Mouse (Mus musculus): ENCODE measurements at regions not wholly inside any gene's neighbourhood (a gene's known extent, or its start where the extent isn't known, plus 50 kb on each side); places are given as distances from the start of the nearest gene placed in this dataset.

DNA sequence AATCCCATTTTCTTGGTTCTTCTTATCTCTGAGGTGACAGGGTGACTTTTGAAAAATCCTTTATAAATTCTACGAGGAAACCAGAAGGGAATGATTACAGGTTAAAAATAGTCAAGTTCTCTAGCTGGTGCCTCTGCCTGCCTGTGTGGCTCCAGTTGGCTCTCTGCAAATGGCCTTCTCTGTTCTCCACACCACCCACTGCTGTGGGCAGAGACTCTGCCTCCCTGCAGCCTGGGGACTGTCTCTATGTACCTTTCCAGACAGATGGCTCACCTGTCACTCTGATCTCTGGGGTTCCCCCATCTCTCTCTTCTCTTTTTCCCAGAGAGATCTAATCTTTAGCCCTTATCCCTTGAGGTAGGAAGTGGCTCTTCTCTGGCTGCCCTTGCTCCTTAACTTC lies 302.2 kb upstream of the Myt1l start:
- TF ChIP-seq POLR2A (IDR thresholded peaks at IDR 0.05; ENCODE audit: low read depth, low read length) = no peak
- no peak for TF ChIP-seq CTCF (IDR thresholded peaks at IDR 0.05; ENCODE audit: borderline replicate concordance, insufficient read depth, low read length)
- Histone ChIP-seq H3K4me3 (ENCODE audit: insufficient read depth, low read length) (no peak overlapping the region), H3K4me1 (ENCODE audit: control insufficient read depth, insufficient read depth, low read length) (no peaks in the 10 kb centered on the region), H3K27ac (ENCODE audit: insufficient read depth, low read length) (no peak overlapping the region)

DNA sequence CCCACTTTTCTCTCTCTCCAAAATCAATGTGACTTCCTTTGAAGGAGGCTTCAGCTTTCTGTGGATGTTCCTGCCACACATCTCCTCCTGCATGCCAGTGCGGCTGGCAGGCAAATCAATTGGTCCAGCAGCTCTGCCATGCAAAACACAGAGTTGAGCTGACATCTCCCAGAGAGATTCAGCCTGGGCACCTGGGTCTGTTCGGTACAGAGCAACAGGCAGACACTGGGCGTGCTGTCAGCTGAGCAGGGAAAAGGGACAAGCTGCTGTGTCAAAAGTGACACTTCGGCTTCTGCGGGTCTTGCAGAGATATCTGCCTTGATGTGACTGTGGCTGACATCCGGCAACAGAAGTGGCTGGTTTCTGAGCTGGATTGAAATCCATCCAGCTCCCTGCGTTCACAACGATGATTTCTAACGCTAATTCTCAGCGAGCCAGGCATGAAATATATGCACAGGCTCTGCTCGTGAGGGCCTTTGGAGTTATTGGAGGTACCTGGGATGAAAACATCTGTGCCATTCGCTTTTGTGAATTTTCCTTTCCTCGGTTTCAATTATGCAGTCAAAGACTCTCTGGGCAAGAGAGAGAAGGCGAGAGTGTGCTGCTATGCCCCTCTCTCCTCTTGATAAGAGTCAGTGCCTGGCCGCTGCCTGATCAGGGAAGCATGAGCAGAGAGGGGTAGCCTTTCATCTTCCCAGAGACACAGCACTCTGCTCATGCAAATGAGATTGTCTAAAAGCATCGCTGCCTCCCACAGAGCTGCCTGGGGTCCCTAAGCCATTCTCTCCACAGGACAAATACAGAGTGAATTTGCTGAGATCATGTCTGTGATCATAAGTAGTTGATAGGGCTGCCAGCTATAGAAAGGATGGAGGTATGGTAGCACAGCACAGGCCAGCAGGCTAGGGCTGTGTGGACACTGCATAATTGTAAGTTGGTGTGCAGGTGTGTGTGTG lies 295.4 kb upstream of the Myt1l start:
- Histone ChIP-seq H3K27ac (ENCODE audit: insufficient read depth, low read length) (no peak overlapping the region), H3K4me1 (ENCODE audit: control insufficient read depth, insufficient read depth, low read length) (no peaks in the 10 kb centered on the region), H3K4me3 (ENCODE audit: insufficient read depth, low read length) (no peak overlapping the region)
- TF ChIP-seq CTCF (IDR thresholded peaks at IDR 0.05; ENCODE audit: borderline replicate concordance, insufficient read depth, low read length) = no peak
- no peak for TF ChIP-seq POLR2A (IDR thresholded peaks at IDR 0.05; ENCODE audit: low read depth, low read length)

DNA sequence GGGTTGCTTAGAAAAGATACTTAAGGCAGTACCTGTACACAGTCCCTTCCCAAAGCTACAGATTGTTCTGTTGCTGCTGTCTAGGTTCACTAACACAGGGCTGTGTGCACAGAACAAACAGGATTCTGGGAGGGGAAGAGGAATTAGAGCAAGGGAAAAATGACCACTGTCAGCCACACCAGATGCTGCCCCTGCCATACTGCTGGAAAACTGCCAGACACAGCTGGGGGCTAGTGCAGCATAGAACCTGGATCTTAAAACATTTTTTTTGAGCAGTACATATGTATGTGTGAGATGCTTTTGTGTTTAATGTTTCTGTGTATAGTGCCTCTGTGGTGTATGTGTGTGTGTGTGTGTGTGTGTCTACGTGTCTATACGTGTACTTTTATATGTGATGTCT lies 291.7 kb upstream of the Myt1l start:
- Histone ChIP-seq H3K27ac (ENCODE audit: insufficient read depth, low read length) (no peak overlapping the region), H3K4me3 (ENCODE audit: insufficient read depth, low read length) (no peak overlapping the region), H3K4me1 (ENCODE audit: control insufficient read depth, insufficient read depth, low read length) (no peaks in the 10 kb centered on the region)
- TF ChIP-seq POLR2A (IDR thresholded peaks at IDR 0.05; ENCODE audit: low read depth, low read length) = no peak

DNA sequence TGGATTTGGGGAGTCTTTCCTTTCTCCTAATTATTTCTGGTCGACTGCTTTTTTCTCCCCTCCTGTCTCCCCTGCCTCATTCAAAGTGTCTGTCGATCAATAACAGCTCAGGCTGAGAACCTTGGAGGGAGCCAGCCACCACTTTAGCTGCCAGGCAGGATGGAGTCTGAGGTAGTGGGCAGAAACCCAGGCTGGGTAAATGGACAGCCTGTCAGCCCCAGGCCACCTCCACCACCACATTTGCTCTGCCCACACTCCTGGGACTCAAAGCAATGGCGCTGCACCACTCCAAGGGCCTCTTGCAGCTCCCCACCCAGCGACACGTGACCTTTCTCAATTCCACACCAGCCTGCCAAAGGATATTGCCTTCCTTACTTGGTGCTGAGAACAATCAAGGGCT lies 290.7 kb upstream of the Myt1l start:
- no peak overlapping the region for H3K27ac ChIP-seq (ENCODE audit: insufficient read depth, low read length)
- no peak overlapping the region for H3K4me3 ChIP-seq (ENCODE audit: insufficient read depth, low read length)
- TF ChIP-seq CTCF (IDR thresholded peaks at IDR 0.05; ENCODE audit: borderline replicate concordance, insufficient read depth, low read length) (no peak), POLR2A (IDR thresholded peaks at IDR 0.05; ENCODE audit: low read depth, low read length) (no peak)
- H3K4me1 ChIP-seq (ENCODE audit: control insufficient read depth, insufficient read depth, low read length) = no peaks in the 10 kb centered on the region

DNA sequence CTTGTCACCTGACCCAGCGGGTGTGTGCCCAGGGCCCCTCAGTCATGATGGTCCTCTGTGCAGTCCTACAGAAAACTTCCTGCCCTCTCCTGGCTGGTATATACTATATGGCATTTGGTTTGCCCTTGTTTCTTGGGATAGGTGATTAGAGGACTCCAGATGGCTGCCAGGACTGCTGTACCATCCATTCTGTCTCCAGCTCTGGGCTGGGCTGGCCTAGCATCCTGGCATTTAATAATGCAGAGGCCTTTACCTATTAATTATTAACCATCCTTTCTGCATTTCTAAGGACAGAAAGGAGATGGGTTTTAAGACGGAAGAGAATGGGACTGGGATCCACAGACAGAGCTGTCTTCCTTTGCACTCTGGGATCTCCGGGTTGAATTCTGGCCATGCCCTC lies 288.7 kb upstream of the Myt1l start:
- Histone ChIP-seq H3K4me1 (ENCODE audit: control insufficient read depth, insufficient read depth, low read length) (no peaks in the 10 kb centered on the region), H3K4me3 (ENCODE audit: insufficient read depth, low read length) (no peak overlapping the region), H3K27ac (ENCODE audit: insufficient read depth, low read length) (no peak overlapping the region)
- TF ChIP-seq POLR2A (IDR thresholded peaks at IDR 0.05; ENCODE audit: low read depth, low read length) (no peak), CTCF (IDR thresholded peaks at IDR 0.05; ENCODE audit: borderline replicate concordance, insufficient read depth, low read length) (no peak)

DNA sequence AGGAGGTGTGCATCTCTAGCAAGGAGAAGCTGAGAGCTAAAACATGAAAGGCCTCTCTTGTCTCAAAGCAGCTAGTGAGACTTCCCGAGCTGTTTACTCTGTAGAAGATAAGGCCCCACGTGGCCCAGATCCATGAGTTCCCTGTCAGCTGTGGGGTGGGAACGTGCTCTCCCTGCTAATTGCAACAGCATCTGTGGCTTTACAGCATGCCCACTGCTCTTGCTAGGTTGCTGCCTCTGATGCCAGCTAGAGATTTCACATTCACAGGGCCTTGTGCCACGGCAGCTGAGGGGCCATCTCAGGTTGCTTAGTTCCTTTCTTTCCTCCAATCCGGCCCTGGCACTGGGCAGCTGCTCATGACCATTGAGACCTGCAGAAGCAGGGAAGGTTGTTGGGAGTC lies 288.2 kb upstream of the Myt1l start:
- no peak overlapping the region for H3K27ac ChIP-seq (ENCODE audit: insufficient read depth, low read length)
- TF ChIP-seq CTCF (IDR thresholded peaks at IDR 0.05; ENCODE audit: borderline replicate concordance, insufficient read depth, low read length) (no peak), POLR2A (IDR thresholded peaks at IDR 0.05; ENCODE audit: low read depth, low read length) (no peak)
- no peak overlapping the region for H3K4me3 ChIP-seq (ENCODE audit: insufficient read depth, low read length)
- no peaks in the 10 kb centered on the region for H3K4me1 ChIP-seq (ENCODE audit: control insufficient read depth, insufficient read depth, low read length)

DNA sequence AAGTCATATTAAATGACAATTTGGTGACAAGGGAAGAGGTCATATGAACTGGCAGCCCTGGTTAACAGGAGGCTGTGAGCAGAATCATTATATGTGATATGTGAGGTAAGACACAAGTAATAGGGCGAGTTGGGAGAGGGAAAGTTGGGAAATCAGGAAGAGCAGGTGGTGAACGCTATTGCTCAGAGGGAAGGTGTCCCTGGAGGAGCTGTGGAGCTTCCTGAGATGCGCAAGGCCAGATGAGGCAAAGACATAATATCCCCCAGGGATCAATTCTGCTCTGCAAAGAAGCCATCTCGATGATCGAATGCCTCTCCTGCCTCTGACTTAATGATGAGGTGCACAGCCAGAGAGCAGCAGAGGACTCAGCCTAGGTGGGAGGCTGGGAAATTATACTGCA lies 285.1 kb upstream of the Myt1l start:
- TF ChIP-seq CTCF (IDR thresholded peaks at IDR 0.05; ENCODE audit: borderline replicate concordance, insufficient read depth, low read length) (no peak), POLR2A (IDR thresholded peaks at IDR 0.05; ENCODE audit: low read depth, low read length) (no peak)
- H3K27ac ChIP-seq (ENCODE audit: insufficient read depth, low read length) = no peak overlapping the region
- no peaks in the 10 kb centered on the region for H3K4me1 ChIP-seq (ENCODE audit: control insufficient read depth, insufficient read depth, low read length)
- no peak overlapping the region for H3K4me3 ChIP-seq (ENCODE audit: insufficient read depth, low read length)

DNA sequence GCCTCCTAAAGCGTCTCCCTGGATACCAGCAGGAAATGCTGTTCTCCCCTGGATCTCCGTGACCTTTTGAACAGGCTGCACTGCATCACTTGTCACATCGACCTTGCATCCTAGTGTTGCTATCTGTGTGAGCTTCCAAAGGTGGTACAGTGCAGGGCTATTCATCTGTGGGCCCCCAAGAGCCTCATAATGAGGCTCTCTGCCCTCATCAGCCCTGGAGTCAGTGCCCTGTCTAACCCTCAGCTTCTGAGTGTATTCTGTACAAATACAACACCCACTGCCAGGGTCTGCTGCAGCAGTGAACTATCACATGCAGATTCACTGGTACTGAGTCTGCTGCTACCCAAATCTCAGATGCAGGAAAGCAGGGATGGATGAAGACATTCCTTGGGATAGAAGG lies 282.1 kb upstream of the Myt1l start:
- Histone ChIP-seq H3K4me3 (ENCODE audit: insufficient read depth, low read length) (no peak overlapping the region), H3K27ac (ENCODE audit: insufficient read depth, low read length) (no peak overlapping the region), H3K4me1 (ENCODE audit: control insufficient read depth, insufficient read depth, low read length) (no peaks in the 10 kb centered on the region)
- TF ChIP-seq POLR2A (IDR thresholded peaks at IDR 0.05; ENCODE audit: low read depth, low read length) (no peak), CTCF (IDR thresholded peaks at IDR 0.05; ENCODE audit: borderline replicate concordance, insufficient read depth, low read length) (no peak)

DNA sequence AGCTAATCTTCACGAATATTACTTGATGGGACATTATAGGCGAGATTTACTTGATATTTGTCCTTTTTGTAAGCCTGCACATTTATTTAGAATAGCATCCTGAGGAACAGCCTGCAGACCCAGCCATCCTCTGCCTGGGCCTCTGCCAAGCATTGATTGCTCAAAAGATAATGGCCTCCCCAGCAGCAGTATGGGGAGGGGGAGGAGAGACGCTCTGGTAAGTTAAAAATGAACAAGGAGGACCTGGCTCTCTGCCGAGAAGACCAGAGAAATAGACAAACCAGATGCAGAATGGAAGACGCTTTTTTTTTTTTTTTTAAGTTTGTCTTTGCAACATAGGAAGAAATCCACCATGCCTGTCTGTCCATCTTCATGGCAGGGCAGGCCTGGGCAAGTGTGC lies 280.8 kb upstream of the Myt1l start:
- Histone ChIP-seq H3K4me1 (ENCODE audit: control insufficient read depth, insufficient read depth, low read length) (no peaks in the 10 kb centered on the region), H3K27ac (ENCODE audit: insufficient read depth, low read length) (no peak overlapping the region), H3K4me3 (ENCODE audit: insufficient read depth, low read length) (no peak overlapping the region)
- no peak for TF ChIP-seq CTCF (IDR thresholded peaks at IDR 0.05; ENCODE audit: borderline replicate concordance, insufficient read depth, low read length)

DNA sequence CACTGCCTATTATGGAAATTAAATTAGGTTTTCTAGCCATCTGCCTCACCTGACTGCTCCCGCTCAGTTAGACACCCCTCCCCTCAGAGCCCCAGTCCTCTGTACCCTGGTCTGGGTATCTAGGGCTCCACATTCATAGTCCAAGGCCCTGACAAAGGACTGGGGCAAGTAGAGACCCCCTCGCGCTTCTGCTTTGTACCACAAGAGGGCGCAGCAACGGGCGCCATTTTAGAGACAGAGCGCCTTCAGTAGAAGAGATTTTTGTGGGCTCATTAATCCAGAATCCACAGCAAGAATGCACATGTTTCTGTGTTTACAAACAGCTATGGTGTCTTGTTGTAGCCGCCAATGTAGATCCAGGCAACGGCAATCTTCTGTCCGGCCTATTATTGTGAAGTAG lies 279.7 kb upstream of the Myt1l start:
- Histone ChIP-seq H3K4me3 (ENCODE audit: insufficient read depth, low read length) (no peak overlapping the region), H3K4me1 (ENCODE audit: control insufficient read depth, insufficient read depth, low read length) (no peaks in the 10 kb centered on the region), H3K27ac (ENCODE audit: insufficient read depth, low read length) (no peak overlapping the region)
- TF ChIP-seq POLR2A (IDR thresholded peaks at IDR 0.05; ENCODE audit: low read depth, low read length) (no peak), CTCF (IDR thresholded peaks at IDR 0.05; ENCODE audit: borderline replicate concordance, insufficient read depth, low read length) (no peak)

Data from embryonic fibroblast, embryonic 13.5 days (primary cell).